Mouse (Mus musculus) spleen, postnatal 10 days (tissue): ENCODE results near the gene Egfl8.

Experiments
- DNase-seq, 2 experiments: peaks; one replicate each; pipeline ENCODE4 v3.0.0; 2021 to 2022; ENCODE audit warnings: low spot score in 2 of 2

The Egfl8 gene

GRCm38 (mm10) chr17:34615871-34616270 is at the start of gene Egfl8:
TSS of gene Egfl8 (minus strand) at chr17:34615971.
- DNase-seq, result no peak

DNA sequence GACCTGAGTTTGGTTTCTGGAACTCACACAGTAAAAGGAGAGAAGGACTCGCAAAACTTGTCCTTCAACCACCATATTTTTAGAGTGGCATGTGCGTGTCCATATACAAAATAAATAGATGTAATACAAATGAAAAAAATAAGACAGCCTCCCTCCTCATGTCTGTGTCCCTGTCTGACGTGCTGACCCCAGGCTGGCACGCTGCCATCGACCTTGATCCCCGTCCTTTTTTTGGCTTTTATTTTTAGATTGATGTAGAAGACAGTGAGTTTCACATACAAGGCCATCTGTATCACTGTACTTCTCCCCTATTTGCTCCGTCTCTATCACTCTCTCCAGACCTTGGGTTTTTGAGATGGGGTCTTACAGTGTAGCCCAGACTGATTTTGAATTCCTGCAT is 48.7 kb upstream of the Egfl8 start:
- no peak for DNase-seq

DNA sequence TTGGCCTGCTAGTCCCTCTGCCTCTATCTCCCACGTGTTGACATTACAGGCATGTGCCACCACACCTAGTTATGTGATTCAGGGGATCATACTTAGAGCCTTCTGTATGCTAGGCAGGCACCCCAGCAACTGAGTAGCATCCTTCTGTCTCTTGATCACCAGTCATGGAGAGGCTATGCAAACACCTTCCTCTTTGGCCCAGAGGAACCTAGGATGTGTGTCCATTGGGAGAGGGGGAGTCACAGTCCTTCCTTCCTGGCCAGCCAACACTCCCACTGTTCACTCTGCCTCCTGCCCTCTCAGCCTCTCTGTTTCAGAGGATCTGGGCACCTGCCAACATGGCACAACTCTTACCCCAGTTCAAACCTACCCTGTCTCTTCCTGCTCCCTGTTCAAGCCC is 47.8 kb upstream of the Egfl8 start:
- DNase-seq, result no peak

DNA sequence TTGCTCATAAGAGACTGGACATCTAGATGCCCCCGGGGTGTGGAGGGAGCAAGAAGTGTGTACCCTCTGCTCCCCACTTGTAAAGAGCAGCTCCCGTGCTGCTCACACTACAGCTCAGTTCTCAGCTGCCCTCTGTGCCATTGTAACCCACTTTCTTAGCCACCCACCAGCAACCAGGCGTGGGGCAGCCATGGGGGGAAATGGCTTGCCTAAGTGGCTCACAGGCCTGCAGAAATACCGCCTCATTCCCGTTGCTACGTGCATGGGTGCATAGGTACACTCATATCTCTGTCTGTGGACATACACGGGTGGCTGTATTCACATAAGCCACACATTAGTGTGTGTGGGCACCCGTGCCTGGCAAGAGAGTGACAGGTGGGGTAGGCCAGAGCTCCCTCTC is 47.2 kb upstream of the Egfl8 start:
- no peak for DNase-seq

DNA sequence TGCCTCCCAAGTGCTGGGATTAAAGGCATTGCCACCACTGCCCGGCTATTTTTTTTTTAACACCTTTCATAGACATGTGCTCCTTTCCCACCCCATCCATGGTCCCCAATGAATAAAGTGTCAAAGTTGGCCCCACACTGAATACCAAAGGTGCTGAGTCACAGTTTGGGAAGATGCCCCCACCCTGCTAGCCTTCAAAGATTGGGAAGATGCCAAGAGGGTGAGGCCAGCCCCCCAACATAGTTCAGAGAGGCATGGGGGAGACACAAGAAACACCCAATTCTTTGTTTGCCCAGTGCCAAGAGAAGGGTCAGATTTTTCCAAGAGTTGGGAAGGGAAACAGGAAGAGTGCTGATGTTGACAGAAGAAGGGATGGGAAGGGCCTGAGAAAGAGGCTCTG is 46.7 kb upstream of the Egfl8 start:
- DNase-seq, result no peak

GRCm38 (mm10) chr17:34661121-34661591 is 45.4 kb upstream of the Egfl8 start:
- DNase-seq, result no peak

DNA sequence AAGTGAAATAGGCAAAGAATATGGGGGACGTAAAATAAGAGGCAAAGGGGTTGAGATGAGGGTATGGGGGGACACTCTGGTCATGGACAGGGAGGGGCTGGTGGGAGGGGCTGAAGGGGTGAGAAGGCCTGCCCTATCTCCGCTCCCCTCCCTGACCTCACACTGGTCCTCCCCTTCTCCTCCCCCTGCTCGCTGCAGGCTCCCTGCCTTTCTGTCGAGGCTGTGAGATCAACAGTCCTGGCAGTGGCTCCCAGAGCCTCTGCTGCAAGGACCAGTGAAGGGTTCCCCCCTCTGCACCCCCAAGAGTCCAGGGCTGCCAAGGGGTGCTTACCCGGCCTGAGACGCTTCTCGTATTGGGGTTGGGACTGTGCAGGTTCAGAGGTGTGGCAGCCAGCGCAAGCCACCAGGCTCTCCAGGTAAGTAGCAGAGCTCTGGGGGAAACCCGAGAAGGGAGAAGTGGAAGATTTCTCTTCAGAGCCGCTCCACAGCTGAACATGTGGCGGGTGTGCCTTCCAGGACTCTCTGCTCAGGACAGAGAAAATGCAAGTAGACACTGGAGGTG is 44.6 kb upstream of the Egfl8 start:
- no peak for DNase-seq

DNA sequence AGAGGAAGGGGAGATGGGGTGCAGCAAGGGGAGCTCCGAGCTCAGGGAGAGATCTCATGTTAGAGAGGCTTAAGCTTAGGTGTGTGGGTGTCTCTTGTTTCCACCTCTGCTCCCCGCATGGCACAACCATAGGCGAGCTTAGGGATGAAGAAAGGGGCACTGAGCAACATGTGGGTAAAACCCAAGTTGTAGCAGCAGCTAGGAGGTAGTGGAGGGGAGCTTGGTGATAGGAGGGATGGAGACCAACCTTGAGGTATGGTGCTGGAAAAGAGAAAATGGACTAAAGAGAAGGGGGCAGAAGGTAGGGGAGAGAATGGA is 44.1 kb upstream of the Egfl8 start:
- DNase-seq, result no peak

- no peak for DNase-seq
Measured at GRCm38 (mm10) chr17:34659181-34659896, 43.6 kb upstream of the Egfl8 start.

DNA sequence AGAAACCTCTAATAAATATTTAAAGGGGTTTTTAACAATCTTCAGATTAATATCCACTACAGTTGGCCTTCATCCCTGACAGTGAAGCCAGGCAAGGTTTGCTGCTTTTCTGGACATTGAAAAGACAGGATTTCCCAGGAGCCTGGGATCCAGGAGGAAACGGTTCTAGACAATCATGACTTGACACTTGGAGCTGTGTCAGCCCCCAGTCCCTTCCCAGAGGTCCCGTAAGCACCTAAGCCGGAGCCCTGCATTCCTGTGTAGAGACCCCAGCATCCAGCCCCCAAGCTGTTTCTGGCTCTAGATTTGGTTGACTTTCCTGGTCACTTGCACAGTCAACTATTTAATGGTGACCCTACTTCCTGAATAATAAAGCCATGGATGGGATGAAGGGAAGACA is 42.8 kb upstream of the Egfl8 start:
- no peak for DNase-seq

GRCm38 (mm10) chr17:34658145-34658544 is 42.4 kb upstream of the Egfl8 start:
- DNase-seq, result no peak

DNA sequence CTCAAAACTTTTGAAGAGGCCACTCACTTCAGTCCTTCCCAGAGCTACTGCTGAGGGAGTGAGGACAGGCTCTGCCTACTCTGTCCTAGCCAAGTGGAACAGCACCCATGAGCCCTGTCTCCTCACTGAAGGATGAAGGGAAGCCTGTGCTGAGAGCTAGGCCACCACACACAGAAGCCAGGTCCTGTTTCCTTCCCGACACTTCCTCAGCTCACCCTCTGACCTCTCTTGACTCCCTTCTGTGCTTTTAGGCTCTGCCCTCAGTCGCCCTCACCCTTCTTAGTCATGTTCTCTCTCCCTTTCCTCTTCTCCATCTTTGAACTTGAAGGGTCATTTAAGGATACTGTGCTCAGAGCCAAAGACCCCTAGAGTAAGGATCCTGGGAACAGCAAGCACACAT is 41.5 kb upstream of the Egfl8 start:
- DNase-seq, result no peak

DNA sequence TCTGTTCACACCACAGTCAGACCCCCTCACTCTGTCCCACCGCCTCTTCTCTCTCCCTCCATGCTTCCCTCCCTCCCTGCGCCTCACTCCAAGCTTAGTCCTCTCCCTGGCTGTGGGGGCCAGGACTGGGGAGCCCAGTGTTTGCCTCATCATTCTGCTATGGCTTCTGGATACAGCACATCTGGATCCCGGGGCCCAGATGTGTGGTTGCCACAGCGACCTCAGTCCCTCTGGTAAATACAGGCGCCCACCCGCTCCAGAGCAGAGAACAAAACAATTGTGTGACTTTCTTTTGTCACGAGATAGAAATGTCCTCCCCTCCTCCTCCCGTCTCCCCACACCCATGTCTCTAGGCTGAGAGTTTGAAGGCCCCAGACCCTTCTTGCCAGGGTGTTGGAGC is 40.9 kb upstream of the Egfl8 start:
- DNase-seq, result no peak

DNA sequence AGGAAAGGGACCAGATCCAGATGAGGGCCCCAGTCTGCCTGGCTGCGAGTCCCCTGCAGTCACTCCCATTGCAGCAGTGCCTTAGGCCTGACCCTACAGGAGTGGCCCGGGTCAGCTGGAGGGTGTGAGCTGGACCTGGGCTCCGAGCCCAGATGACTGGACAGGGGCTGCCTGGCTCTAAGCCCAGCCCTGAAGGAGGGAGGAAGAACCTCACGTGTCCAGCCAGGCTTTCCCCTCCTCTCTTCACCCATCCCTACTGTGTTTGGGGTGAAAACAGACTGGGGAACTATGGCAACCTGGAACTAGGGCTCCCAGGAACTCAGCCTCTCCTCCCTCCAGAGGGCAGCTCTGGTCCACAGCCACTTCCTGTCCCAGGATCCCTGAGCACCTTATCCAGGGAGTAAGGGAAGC is 39.8 kb upstream of the Egfl8 start:
- no peak for DNase-seq

GRCm38 (mm10) chr17:34655160-34655559 is 39.4 kb upstream of the Egfl8 start:
- no peak for DNase-seq

DNA sequence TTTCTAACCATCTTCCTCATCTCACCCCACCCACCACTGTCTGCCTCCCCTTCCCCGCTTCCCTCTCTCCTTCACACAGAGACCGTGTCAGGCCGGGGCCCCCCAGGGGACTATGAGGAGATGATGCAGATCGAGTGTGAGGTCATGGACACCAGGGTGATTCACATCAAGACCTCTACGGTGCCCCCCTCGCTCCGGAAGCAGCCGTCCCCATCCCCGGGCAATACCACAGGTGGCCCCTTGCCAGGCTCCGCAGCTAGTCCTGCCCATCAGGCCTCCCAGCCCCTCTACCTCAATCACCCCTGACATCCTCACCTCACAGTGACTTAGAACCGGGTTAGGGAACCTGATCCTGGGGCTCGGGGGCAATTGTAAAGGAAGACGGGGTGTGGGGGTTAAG is 38.6 kb upstream of the Egfl8 start:
- no peak for DNase-seq

GRCm38 (mm10) chr17:34653746-34654285 is 38.0 kb upstream of the Egfl8 start:
- DNase-seq, result peak; percentile 50 to 76

- no peak for DNase-seq
Measured at GRCm38 (mm10) chr17:34652985-34653384, 37.2 kb upstream of the Egfl8 start.

DNA sequence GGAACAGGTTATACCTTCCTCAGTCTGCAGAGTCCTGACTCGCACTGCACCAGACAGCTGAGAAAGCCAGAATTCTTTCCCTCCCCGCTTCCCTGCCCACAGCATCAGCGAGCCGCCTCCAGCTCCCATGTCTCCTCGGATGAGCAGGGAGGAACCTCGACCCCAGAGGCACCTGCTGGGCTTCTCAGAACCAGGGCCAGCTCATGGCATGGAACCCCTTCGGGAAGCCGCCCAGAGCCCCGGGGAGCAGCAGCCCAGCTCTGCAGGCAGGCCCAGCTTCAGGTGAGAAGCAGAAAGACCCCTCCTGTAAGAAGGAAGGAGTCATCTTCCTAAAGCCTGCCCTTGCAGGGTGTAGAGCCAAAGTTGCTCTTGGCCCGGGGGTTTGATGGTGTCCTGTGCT is 36.8 kb upstream of the Egfl8 start:
- no peak for DNase-seq

DNA sequence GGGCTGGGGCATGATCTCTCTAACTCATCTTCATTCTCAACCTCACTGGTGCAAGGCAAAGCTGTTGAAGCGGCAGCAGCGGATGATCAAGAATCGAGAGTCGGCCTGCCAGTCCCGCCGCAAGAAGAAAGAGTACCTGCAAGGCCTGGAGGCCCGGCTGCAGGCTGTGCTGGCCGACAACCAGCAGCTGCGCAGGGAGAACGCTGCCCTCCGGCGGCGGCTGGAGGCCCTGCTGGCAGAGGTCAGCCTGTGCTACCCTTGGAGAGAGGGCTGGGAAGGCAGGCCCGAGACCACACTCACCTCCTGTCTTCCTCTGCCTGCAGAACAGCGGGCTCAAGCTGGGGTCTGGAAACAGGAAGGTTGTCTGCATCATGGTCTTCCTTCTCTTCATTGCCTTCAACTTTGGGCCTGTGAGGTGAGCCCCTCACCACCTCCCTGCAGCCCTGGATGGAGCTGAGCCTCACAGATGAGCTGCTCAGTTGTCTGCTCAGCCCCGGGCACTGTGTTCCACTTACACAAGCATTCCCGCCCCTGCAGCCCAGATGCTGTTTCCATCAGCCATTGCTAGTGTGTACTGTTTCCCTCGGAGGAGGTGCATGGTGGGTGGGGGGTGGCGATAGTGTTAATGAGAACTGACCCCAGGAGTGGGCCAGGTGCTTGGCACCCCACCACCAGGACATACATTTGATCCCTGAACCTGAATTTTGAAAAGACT is 35.9 kb upstream of the Egfl8 start:
- peak in 1 of 2 experiments; percentile 63 for DNase-seq

GRCm38 (mm10) chr17:34650781-34651180 is 35.0 kb upstream of the Egfl8 start:
- no peak for DNase-seq

DNA sequence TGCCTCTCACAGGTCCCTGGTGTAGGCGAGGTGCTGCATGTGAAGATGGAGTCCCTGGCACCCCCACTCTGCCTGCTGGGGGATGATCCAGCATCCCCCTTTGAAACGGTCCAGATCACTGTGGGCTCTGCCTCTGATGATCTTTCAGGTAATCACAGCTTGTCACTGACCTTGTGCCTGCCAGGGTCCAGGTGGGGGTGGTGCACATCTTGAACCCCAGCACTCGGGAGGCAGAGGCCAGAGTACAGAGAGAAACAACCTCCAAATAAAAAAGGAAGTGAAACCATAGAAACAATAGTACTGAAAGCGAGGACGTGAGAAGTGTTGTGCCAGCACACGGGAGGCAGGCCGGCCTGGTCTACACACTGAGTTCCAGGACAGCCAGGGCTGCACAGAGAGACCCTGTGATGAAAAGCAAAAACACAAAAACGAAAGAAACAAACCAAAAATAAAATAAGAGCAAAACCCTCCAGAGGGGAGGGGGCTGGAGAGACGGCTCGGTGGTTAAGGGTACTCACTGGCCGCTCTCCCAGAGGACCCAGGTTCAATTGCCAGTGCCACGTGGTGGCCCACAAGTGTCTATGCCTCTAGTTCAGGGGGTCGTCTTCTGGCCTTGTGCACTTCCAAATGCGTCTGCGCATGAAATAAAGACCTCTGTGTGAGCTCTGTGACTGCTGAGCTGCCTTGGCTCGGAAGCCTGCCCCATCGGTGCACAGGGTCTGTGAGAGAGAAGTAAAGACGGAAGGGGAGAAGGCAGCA is 33.5 kb upstream of the Egfl8 start:
- no peak for DNase-seq
